Mouse (Mus musculus): ENCODE measurements around the gene Ccdc58.

GRCm38 (mm10) chr16:36094079-36094478 is 22.6 kb downstream of the Ccdc58 start:
- TF ChIP-seq POLR2A (IDR thresholded peaks at IDR 0.05; ENCODE audit: borderline replicate concordance, control insufficient read depth, low read depth, low read length) (no peak), CTCF (IDR thresholded peaks at IDR 0.05; ENCODE audit: control insufficient read depth, insufficient read depth, low read length) (no peak)

All from bone marrow, adult 2 months (tissue).